Mouse (Mus musculus) intestine, postnatal 0 days (tissue): Measurements from ENCODE around the gene Ppp4r2. TPM values are rescaled to one million over a fixed set of nuclear protein-coding genes. Genes with fewer than 3 reads are reported as not detected.

ENCODE experiments used
- ATAC-seq: fragments of 200-750 bp; cut with Nextera tagmentation; 2 replicates; pipeline ENCODE4 v1.8.0; 2017; ENCODE audit warnings: mild to moderate bottlenecking, moderate TSS enrichment, moderate library complexity
- H3K27ac ChIP-seq: fragments of 300-500 bp; sonication (generic); 2 replicates; pipeline ENCODE4 v1.5.1; 2014; ENCODE audit warnings: mild to moderate bottlenecking, low read depth, low read length, moderate library complexity
- H3K27me3 ChIP-seq: fragments of 300-500 bp; sonication (generic); replicated peaks from 2 replicates; pipeline ENCODE4 v1.6.1; 2014; ENCODE audit warnings: low read length, mixed read lengths; ENCODE audit not compliant: control insufficient read depth, insufficient read depth
- H3K36me3 ChIP-seq: fragments of 300-500 bp; sonication (generic); 2 replicates; pipeline ENCODE4 v1.6.1; 2014; ENCODE audit warnings: mild to moderate bottlenecking, moderate library complexity; ENCODE audit not compliant: control insufficient read depth, insufficient read depth
- H3K4me1 ChIP-seq: fragments of 300-500 bp; sonication (generic); replicated peaks from 2 replicates; pipeline ENCODE4 v1.6.1; 2014; ENCODE audit warnings: antibody characterized with exemption, low read length, mixed read lengths; ENCODE audit not compliant: control insufficient read depth, insufficient read depth
- H3K4me2 ChIP-seq: fragments of 300-500 bp; sonication (generic); replicated peaks from 2 replicates; pipeline ENCODE4 v1.6.1; 2014; ENCODE audit warnings: low read depth, mild to moderate bottlenecking, moderate library complexity
- H3K4me3 ChIP-seq: fragments of 300-500 bp; sonication (generic); 2 replicates; pipeline ENCODE4 v1.5.1; 2014; ENCODE audit warnings: low read depth, low read length
- H3K9ac ChIP-seq: fragments of 300-500 bp; sonication (generic); 2 replicates; pipeline ENCODE4 v1.6.1; 2014; ENCODE audit warnings: mild to moderate bottlenecking, low read depth, low read length
- H3K9me3 ChIP-seq: fragments of 300-500 bp; sonication (generic); 2 replicates; pipeline ENCODE4 v1.6.1; 2016; ENCODE audit warnings: mixed run types; ENCODE audit not compliant: control insufficient read depth
- CTCF ChIP-seq: sonication (generic); IDR thresholded peaks from 2 replicates; pipeline ENCODE4 v1.5.1; 2016; ENCODE audit warnings: low read depth, mild to moderate bottlenecking, control low read depth, antibody characterized with exemption, moderate library complexity
- WGBS: fragments of 180-500 bp; shearing (Covaris S2); extraction: QIAGEN DNeasy Blood & Tissue Kit; methylation state at CpG from one replicate; pipeline ENCODE4 v1.1.7; 2014; 5-methylcytosine and 5-hydroxymethylcytosine counted together
- polyA plus RNA-seq: library from polyadenylated mRNA; unstranded; fragments of >200 nt; fragmentation: Nextera tagmentation; extraction: Ambion mirVana; gene quantifications from 2 replicates; pipeline ENCODE4 v1.2.1, GENCODE M21; 2015

Gene Ppp4r2
- polyA plus RNA-seq, 1 experiment from 2014 or later: 8.6 TPM

DNA sequence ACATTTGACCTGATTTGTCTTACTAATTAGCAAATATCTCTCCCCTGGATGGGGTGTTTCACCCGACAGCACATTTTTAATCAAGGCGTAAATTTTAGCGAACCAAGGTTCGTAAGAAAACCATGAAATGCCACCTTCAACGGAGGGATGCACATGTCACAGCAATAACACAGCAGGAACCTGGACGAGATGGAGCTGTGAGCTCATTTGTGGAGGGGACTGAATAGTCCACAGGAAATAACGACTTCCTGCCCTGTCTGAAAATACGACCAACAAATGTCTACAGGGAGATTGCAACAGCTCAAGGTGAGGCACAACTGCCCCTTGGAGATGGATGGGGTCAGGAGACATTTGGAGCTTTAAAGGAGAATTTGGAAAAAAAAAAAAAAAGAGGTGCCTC lies 61.8 kb downstream of the Ppp4r2 start:
- TF ChIP-seq CTCF: no peak
- no peaks in the 10 kb centered on the region for H3K27me3 ChIP-seq
- whole genome bisulfite sequencing: 66% methylated on average over 8 of the region's 8 CpGs
- no peak overlapping the region for H3K27ac ChIP-seq
- H3K9ac ChIP-seq: no peak overlapping the region
- H3K36me3 ChIP-seq: no peaks in the 10 kb centered on the region
- H3K4me3 ChIP-seq: no peak overlapping the region
- H3K9me3 ChIP-seq: no peaks in the 10 kb centered on the region
- no peak overlapping the region for H3K4me2 ChIP-seq
- ATAC-seq: no peak
- no peaks in the 10 kb centered on the region for H3K4me1 ChIP-seq

DNA sequence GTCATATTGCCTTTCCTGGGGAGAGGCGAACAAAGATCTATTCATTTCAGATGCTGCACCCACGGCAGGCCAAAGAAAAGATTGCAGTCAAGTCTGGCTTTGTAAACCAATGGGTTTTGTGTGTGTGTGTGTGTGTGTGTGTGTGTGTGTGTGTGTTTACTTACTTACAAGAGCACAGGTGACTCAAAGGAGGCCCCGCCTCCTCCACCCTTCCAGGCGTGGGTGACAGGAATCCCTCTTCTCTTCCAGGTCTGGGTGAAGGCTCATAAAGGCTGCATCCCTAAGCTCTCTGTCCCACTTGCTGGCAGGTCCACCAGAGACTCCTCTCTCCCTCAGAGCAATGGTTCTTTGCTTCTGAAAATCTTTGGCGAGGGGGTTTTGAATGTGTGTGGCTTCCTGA lies 63.5 kb downstream of the Ppp4r2 start:
- no peaks in the 10 kb centered on the region for H3K27me3 ChIP-seq
- no peaks in the 10 kb centered on the region for H3K4me1 ChIP-seq
- no peak overlapping the region for H3K4me3 ChIP-seq
- no peak for TF ChIP-seq CTCF
- H3K36me3 ChIP-seq: no peaks in the 10 kb centered on the region
- 68% methylated on average over 5 of the region's 5 CpGs for WGBS
- H3K9me3 ChIP-seq: no peaks in the 10 kb centered on the region
- ATAC-seq: no peak
- H3K27ac ChIP-seq: no peak overlapping the region
- H3K9ac ChIP-seq: no peak overlapping the region
- no peak overlapping the region for H3K4me2 ChIP-seq

DNA sequence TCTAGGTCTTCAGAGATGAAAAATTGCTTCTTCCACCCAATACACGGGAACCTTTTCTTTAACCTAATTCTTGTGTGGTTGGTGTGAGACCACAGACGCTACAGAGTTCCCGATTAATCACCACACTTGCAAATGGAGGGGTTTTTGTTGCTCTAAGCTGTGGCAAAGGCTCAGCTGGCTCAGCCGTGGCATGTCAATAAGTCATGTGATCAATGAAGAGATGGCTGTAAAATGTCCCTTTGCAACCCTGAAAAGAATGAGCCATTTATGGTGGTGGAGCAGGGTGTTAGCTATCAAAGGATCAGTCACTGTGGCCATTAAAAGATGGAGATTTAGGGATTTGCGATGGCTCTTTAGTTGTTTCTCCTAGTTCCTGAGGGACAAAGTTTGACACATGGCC lies 71.0 kb downstream of the Ppp4r2 start:
- Histone ChIP-seq H3K9me3 (no peaks in the 10 kb centered on the region), H3K36me3 (no peaks in the 10 kb centered on the region), H3K4me1 (no peaks in the 10 kb centered on the region), H3K27me3 (no peaks in the 10 kb centered on the region), H3K9ac (no peak overlapping the region), H3K4me2 (no peak overlapping the region), H3K4me3 (no peak overlapping the region), H3K27ac (no peak overlapping the region)
- TF ChIP-seq CTCF: no peak
- 69% methylated on average over 5 of the region's 5 CpGs for WGBS
- ATAC-seq: no peak

DNA sequence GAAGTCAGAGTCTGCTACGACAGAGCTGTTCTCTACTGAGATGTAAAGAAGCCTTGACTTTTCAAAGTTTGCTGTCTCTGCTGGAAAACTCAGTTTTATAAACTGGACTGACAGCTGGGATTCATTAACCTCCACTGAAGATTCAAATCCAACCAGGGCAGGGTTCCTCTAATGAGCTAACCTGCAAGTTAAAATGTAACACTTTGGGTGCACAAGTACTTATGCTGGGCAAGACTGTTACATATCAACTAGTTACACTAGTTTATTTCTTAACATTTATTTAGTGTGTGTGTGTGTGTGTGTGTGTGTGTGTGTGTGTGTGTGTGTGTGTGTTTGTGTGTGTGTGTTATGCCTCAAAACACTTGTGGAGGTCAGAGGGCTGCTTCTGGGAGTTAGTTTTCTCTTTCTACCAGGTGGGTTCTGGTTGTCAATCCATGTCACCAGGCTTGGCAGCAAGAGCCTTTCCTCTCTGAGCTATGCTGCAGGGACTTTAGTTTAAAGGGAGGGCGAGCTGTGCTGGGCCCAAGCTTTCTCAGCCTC lies 76.8 kb downstream of the Ppp4r2 start:
- TF ChIP-seq CTCF: no peak
- Histone ChIP-seq H3K27me3 (no peaks in the 10 kb centered on the region), H3K4me1 (no peaks in the 10 kb centered on the region), H3K36me3 (no peaks in the 10 kb centered on the region), H3K27ac (no peak overlapping the region), H3K4me2 (no peak overlapping the region), H3K9me3 (no peaks in the 10 kb centered on the region), H3K4me3 (no peak overlapping the region), H3K9ac (no peak overlapping the region)
- no peak for ATAC-seq
- WGBS: 78% methylated on average over 2 of the region's 2 CpGs

Other genes starting within 250 kb of the Ppp4r2 start
- 4.8 and 5.8 TPM in 2 replicates for gene Shq1, start 162.5 kb upstream of the Ppp4r2 start, polyA plus RNA-seq
- gene Gxylt2, start 128.9 kb upstream of the Ppp4r2 start, polyA plus RNA-seq: 0.12 and 0.26 TPM in 2 replicates